Mouse (Mus musculus): ENCODE measurements around the gene Pik3cb.

DNA sequence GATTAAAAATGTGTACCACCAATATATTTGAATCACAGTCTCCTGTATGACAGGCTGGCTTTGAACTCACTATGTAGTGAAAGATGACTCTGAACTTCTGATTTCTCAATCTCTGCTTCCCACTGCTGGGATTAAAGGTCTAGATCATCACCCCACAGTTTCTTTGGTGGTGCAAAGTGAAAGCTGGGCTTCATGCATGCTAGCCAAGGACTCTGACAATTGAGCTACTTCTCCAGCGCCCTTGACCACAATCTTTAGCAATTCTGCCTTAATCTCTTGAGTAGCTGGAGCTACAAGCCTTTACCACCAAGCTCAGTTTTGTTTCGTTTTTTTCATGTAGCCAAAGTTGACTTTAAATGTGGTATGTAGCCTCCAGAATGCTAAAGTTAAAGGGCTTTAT, 32.4 kb upstream of the Pik3cb start:
- no peak for TF ChIP-seq CTCF (IDR thresholded peaks at IDR 0.05; ENCODE audit: low read depth)
- TF ChIP-seq EP300 (optimal IDR thresholded peaks at IDR 0.05) = no peak
